34 mouse cellular contexts compared by ENCODE assay signal in genomic region chr12:33021751-33022150, GRCm38 (mm10).
"Had no signal": no experiment of that assay in that cellular context is flagged by ENCODE, and none has a peak within 500 bp of the region (broad histone marks: within the 10 kb centered on the region; RNA-seq: fewer than 3 reads in every experiment).

No protein-coding gene starts in this region.

- H3K4me1 ChIP-seq: heart, embryonic 10.5 days; heart, embryonic 12.5 days; heart, embryonic 13.5 days; heart, embryonic 15.5 days; hindbrain, embryonic 10.5 days; hindbrain, embryonic 12.5 days; hindbrain, embryonic 15.5 days; intestine, embryonic 15.5 days; kidney, embryonic 15.5 days had no signal

- H3K9ac ChIP-seq: heart, embryonic 12.5 days; heart, embryonic 13.5 days; heart, embryonic 15.5 days; hindbrain, embryonic 12.5 days; hindbrain, embryonic 13.5 days; hindbrain, embryonic 14.5 days; hindbrain, embryonic 15.5 days; intestine, embryonic 15.5 days; kidney, embryonic 15.5 days had no signal

- ATAC-seq: hindbrain, embryonic 16.5 days; hindbrain, postnatal 0 days; inflammation-experienced regulatory T-cells, adult 6 months; intestine, embryonic 15.5 days; intestine, embryonic 16.5 days; intestine, postnatal 0 days had no signal

- H3K9me3 ChIP-seq: heart, embryonic 10.5 days; heart, embryonic 13.5 days; heart, embryonic 15.5 days; hindbrain, embryonic 12.5 days; hindbrain, embryonic 13.5 days; hindbrain, embryonic 15.5 days; intestine, embryonic 15.5 days; kidney, embryonic 15.5 days had no signal

- H3K27me3 ChIP-seq: heart, embryonic 12.5 days; heart, embryonic 15.5 days; hindbrain, embryonic 12.5 days; hindbrain, embryonic 15.5 days; intestine, embryonic 15.5 days; kidney, embryonic 15.5 days had no signal

- H3K36me3 ChIP-seq: heart, embryonic 10.5 days; heart, embryonic 12.5 days; heart, embryonic 13.5 days; heart, embryonic 15.5 days; hindbrain, embryonic 10.5 days; hindbrain, embryonic 12.5 days; hindbrain, embryonic 13.5 days; hindbrain, embryonic 15.5 days; intestine, embryonic 15.5 days; kidney, embryonic 15.5 days had no signal

- H3K4me3 ChIP-seq: heart, adult 2 months; heart, embryonic 10.5 days; heart, embryonic 12.5 days; heart, embryonic 13.5 days; heart, embryonic 15.5 days; hindbrain, embryonic 10.5 days; hindbrain, embryonic 12.5 days; hindbrain, embryonic 13.5 days; hindbrain, embryonic 15.5 days; intestine, embryonic 15.5 days; kidney, embryonic 15.5 days; layer of hippocampus, adult 2 months had no signal

- H3K4me2 ChIP-seq: heart, embryonic 11.5 days; heart, embryonic 12.5 days; heart, embryonic 13.5 days; heart, embryonic 15.5 days; hindbrain, embryonic 12.5 days; hindbrain, embryonic 13.5 days; hindbrain, embryonic 14.5 days; hindbrain, embryonic 15.5 days; intestine, embryonic 15.5 days; kidney, embryonic 15.5 days had no signal

- DNase-seq: heart, adult 2 months; heart, postnatal 10 days; heart, postnatal 14 days; heart, postnatal 36 days; heart, postnatal 4 days; kidney, adult 11 months; kidney, adult 18-20 months; kidney, adult 2 months; kidney, adult 8-10 months; kidney, adult 9 months; kidney, postnatal 10 days; kidney, postnatal 14 days; kidney, postnatal 36 days; kidney, postnatal 4 days; layer of hippocampus, adult 9-11 months had no signal

- H3K27ac ChIP-seq: heart, adult 2 months; heart, embryonic 10.5 days; heart, embryonic 13.5 days; heart, embryonic 15.5 days; hindbrain, embryonic 10.5 days; hindbrain, embryonic 12.5 days; hindbrain, embryonic 13.5 days; hindbrain, embryonic 14.5 days; hindbrain, embryonic 15.5 days; hindbrain, postnatal 0 days; intestine, embryonic 15.5 days; kidney, embryonic 15.5 days; kidney, postnatal 0 days; layer of hippocampus, adult 2 months had no signal
